Mouse (Mus musculus): ENCODE results near the gene Hipk1. TPM values are rescaled to one million over a fixed set of nuclear protein-coding genes. Genes with fewer than 3 reads are reported as not detected.
A peak's percentile ranks its signal among the peaks of the same experiment; 100 is the strongest.
"Not testable (repeated sequence)": the region's sequence is repeated elsewhere in the genome, so short reads cannot be mapped to it uniquely, and the experiment has no call there.

The Hipk1 gene
- polyA plus RNA-seq, 1 experiment from 2014 or later, result 14.0 TPM

- 87% methylated on average over 6 of the region's 6 CpGs for WGBS
- Histone ChIP-seq H3K36me3 (peaks cover 20% of the 10 kb centered on the region), H3K27me3 (replicated peaks) (no peaks in the 10 kb centered on the region), H3K27ac (no peak overlapping the region), H3K4me3 (no peak overlapping the region), H3K9ac (no peak overlapping the region), H3K9me3 (no peaks in the 10 kb centered on the region), H3K4me2 (replicated peaks) (no peak overlapping the region), H3K4me1 (peaks cover 13% of the 10 kb centered on the region)
- no peak for ATAC-seq (ENCODE audit: low FRiP score, low read depth)
Observed at GRCm38 (mm10) chr3:103810967-103811366, 19.6 kb upstream of the Hipk1 start.

DNA sequence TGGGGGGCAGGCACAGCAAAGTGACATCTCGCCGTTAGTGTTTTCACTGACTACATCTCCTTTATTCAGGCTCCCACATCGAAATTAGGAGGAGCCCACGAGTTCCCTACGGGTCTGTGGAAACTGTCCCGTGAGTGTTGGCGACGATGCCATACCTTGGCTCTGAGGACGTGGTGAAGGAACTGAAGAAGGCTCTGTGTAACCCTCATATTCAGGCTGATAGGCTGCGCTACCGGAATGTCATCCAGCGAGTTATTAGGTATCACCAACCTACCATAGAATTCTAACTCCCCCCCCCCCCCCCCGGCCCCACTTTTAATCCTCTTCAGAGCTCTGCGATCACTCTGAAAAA, 18.4 kb upstream of the Hipk1 start:
- Histone ChIP-seq H3K36me3 (peaks cover 16% of the 10 kb centered on the region; the same call in 1 of the 2 replicates), H3K4me1 (peaks cover 13% of the 10 kb centered on the region), H3K4me2 (replicated peaks) (peak overlapping the region; percentile 83), H3K4me3 (peak overlapping the region; percentile 75), H3K9me3 (no peaks in the 10 kb centered on the region), H3K9ac (peak overlapping the region; percentile 74), H3K27me3 (replicated peaks) (no peaks in the 10 kb centered on the region), H3K27ac (peak overlapping the region; percentile 82; the same call in 1 of the 2 replicates)
- ATAC-seq (ENCODE audit: low FRiP score, low read depth), result peak; percentile 74
- 5% methylated on average over 14 of the region's 14 CpGs for WGBS

- WGBS, result under 1% methylated on average over 64 of the region's 70 CpGs
- Histone ChIP-seq H3K27ac (peak within 1 kb of the TSS; percentile 82; the same call in 1 of the 2 replicates), H3K4me2 (replicated peaks) (peak within 1 kb of the TSS; percentile 83), H3K36me3 (peaks cover 18% of the 10 kb centered on the region; the same call in 1 of the 2 replicates), H3K9ac (peak within 1 kb of the TSS; percentile 76), H3K4me3 (peak within 1 kb of the TSS; percentile 75), H3K27me3 (replicated peaks) (no peaks in the 10 kb centered on the region), H3K4me1 (peaks cover 13% of the 10 kb centered on the region), H3K9me3 (no peaks in the 10 kb centered on the region)
- peak; percentile 98 for ATAC-seq (ENCODE audit: low FRiP score, low read depth)
Observed at GRCm38 (mm10) chr3:103808891-103809798, 17.8 kb upstream of the Hipk1 start, which contains the start of the genes Dclre1b, Ap4b1 and Gm43064. TSS of gene Dclre1b (minus strand) at chr3:103809444. TSS of gene Ap4b1 (plus strand) at chr3:103809520. TSS of gene Gm43064 (plus strand) at chr3:103809573.

GRCm38 (mm10) chr3:103805671-103806070, 14.3 kb upstream of the Hipk1 start:
- no peak overlapping the region for H3K4me3 ChIP-seq
- no peak overlapping the region for H3K27ac ChIP-seq
- H3K9me3 ChIP-seq, result no peaks in the 10 kb centered on the region
- peaks cover 37% of the 10 kb centered on the region for H3K36me3 ChIP-seq
- no peak overlapping the region for H3K4me2 ChIP-seq (replicated peaks)
- H3K9ac ChIP-seq, result no peak overlapping the region
- ATAC-seq (ENCODE audit: low FRiP score, low read depth), result no peak
- 95% methylated on average over 1 of the region's 1 CpGs for WGBS
- H3K27me3 ChIP-seq (replicated peaks), result no peaks in the 10 kb centered on the region
- peaks cover 13% of the 10 kb centered on the region for H3K4me1 ChIP-seq

GRCm38 (mm10) chr3:103802861-103803260, 11.5 kb upstream of the Hipk1 start:
- Histone ChIP-seq H3K36me3 (peaks cover 37% of the 10 kb centered on the region), H3K9ac (no peak overlapping the region), H3K9me3 (no peaks in the 10 kb centered on the region), H3K4me2 (replicated peaks) (no peak overlapping the region), H3K27ac (no peak overlapping the region), H3K4me1 (peaks cover under 1% of the 10 kb centered on the region; the same call in 1 of the 2 replicates), H3K27me3 (replicated peaks) (no peaks in the 10 kb centered on the region), H3K4me3 (no peak overlapping the region)
- ATAC-seq (ENCODE audit: low FRiP score, low read depth), result no peak
- WGBS, result 91% methylated on average over 8 of the region's 8 CpGs

DNA sequence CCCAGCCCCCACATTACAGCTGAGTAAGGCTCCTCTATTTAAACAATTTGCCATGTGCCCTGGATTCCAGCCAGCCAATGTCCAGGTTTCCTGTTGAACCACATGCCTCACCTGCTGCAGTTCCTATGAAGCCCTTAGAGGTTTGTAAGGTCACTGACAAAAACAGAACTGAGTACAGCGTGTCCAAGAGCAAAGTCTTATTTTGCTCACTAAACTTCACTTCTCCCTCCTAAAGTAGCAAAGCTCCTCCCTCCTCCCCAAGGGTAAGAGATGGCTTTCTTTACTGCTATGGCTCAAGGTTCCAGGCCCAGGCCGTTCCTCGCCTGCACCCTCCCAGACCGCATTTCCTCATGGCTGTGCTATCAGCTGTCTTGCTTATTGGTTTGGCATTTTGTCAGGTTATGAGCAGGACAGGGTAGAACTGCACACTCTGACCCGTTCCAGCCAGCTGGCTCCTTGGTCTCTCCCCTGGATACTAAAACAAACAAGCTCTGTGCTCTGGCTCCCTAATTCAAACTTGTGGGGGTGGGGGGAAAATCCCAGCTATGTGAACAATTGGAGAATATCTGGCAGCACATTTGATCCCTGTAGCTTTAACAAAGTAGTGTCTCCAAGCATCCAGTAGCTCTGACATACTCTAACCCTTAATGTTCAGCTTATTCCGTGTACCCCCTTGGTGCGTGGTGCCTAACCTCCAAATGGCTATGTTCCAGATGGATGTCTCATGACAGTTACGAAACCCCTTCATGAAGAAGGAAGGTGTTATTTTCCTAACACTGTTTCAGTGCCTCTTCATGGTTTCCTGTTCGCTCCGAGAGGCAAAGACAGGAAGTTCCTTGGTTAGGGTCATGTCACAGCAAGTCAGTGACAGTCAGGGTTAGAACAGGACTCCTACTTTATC, 10.5 kb upstream of the Hipk1 start:
- H3K27ac ChIP-seq, result no peak overlapping the region

GRCm38 (mm10) chr3:103799507-103799906, 8.1 kb upstream of the Hipk1 start:
- no peak for ATAC-seq (ENCODE audit: low FRiP score, low read depth)
- no peaks in the 10 kb centered on the region for H3K4me1 ChIP-seq
- H3K4me3 ChIP-seq, result no peak overlapping the region
- H3K27me3 ChIP-seq (replicated peaks), result no peaks in the 10 kb centered on the region
- no peak overlapping the region for H3K9ac ChIP-seq
- peaks cover 23% of the 10 kb centered on the region for H3K36me3 ChIP-seq
- no peak overlapping the region for H3K27ac ChIP-seq
- H3K9me3 ChIP-seq, result no peaks in the 10 kb centered on the region
- 80% methylated on average over 2 of the region's 2 CpGs for WGBS
- H3K4me2 ChIP-seq (replicated peaks), result no peak overlapping the region

More for the DNA sequence above, 10.5 kb upstream of the Hipk1 start:
- Histone ChIP-seq H3K4me3 (no peak overlapping the region), H3K27me3 (replicated peaks) (no peaks in the 10 kb centered on the region), H3K9me3 (no peaks in the 10 kb centered on the region), H3K9ac (no peak overlapping the region), H3K36me3 (peaks cover 36% of the 10 kb centered on the region), H3K4me1 (no peaks in the 10 kb centered on the region), H3K4me2 (replicated peaks) (no peak overlapping the region)
- 85% methylated on average over 10 of the region's 10 CpGs for WGBS
- ATAC-seq (ENCODE audit: low FRiP score, low read depth), result no peak

- Histone ChIP-seq H3K9ac (no peak overlapping the region), H3K9me3 (no peaks in the 10 kb centered on the region), H3K4me1 (no peaks in the 10 kb centered on the region), H3K27me3 (replicated peaks) (no peaks in the 10 kb centered on the region), H3K27ac (no peak overlapping the region), H3K4me2 (replicated peaks) (no peak overlapping the region), H3K36me3 (no peaks in the 10 kb centered on the region), H3K4me3 (no peak overlapping the region)
- no peak for ATAC-seq (ENCODE audit: low FRiP score, low read depth)
- 65% methylated on average over 2 of the region's 2 CpGs for WGBS
Observed at GRCm38 (mm10) chr3:103796389-103796788, 5.0 kb upstream of the Hipk1 start.

DNA sequence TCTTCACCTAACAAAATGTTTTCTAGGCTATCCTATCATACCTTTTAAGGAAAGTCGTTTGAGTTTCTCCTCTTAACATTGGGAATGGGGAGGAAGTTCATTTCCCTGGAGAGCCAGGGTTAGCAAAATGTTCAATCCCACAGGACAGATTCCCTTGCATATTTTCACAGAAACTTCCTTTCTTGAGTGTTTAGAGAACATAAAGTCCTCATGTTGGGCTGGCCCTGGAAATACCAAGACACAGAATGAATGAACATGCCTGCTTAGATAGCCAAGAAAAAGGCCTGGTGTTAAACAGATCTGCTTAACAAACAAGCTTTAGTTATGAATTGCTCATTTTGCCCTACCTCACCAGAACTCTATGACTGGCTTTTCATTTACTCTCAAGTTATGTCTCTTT, 1.2 kb upstream of the Hipk1 start:
- no peak overlapping the region for H3K4me2 ChIP-seq (replicated peaks)
- no peak overlapping the region for H3K4me3 ChIP-seq
- no peaks in the 10 kb centered on the region for H3K9me3 ChIP-seq
- no peak overlapping the region for H3K27ac ChIP-seq
- no peak overlapping the region for H3K9ac ChIP-seq
- no peaks in the 10 kb centered on the region for H3K27me3 ChIP-seq (replicated peaks)
- H3K36me3 ChIP-seq, result no peaks in the 10 kb centered on the region
- H3K4me1 ChIP-seq, result peaks cover 11% of the 10 kb centered on the region
- WGBS, result 86% methylated on average over 1 of the region's 1 CpGs
- ATAC-seq (ENCODE audit: low FRiP score, low read depth), result no peak

DNA sequence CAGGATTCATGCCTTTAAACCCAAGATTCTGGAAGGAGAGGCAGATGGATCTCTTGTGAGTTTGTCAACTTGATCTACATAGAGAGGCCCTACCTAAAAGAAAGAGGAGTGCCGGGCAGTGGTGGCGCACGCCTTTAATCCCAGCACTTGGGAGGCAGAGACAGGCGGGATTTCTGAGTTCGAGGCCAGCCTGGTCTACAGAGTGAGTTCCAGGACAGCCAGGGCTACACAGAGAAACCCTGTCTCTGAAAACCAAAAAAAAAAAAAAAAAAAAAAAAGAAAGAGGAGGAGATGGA, 696 bp upstream of the Hipk1 start:
- not testable (repeated sequence) for ATAC-seq (ENCODE audit: low FRiP score, low read depth); H3K27ac ChIP-seq; H3K27me3 ChIP-seq (replicated peaks); H3K9ac ChIP-seq; H3K36me3 ChIP-seq; H3K9me3 ChIP-seq
- 88% methylated on average over 5 of the region's 5 CpGs for WGBS
- Histone ChIP-seq H3K4me3 (0 out of 2 replicates have a peak overlapping the region, but pooled peaks have one; percentile 87), H3K4me2 (replicated peaks) (peak overlapping the region; percentile 81; the same call in 1 of the 2 replicates), H3K4me1 (peaks cover 11% of the 10 kb centered on the region)

- Histone ChIP-seq H3K4me2 (replicated peaks) (peak overlapping the region; percentile 81), H3K27ac (peak overlapping the region; percentile 75; the same call in 1 of the 2 replicates), H3K27me3 (replicated peaks) (no peaks in the 10 kb centered on the region), H3K4me1 (peaks cover 11% of the 10 kb centered on the region), H3K4me3 (peak overlapping the region; percentile 87), H3K9ac (peak overlapping the region; percentile 94), H3K36me3 (no peaks in the 10 kb centered on the region), H3K9me3 (no peaks in the 10 kb centered on the region)
- WGBS, result under 1% methylated on average over 56 of the region's 61 CpGs
- peak; percentile 85 for ATAC-seq (ENCODE audit: low FRiP score, low read depth)
Observed at GRCm38 (mm10) chr3:103790346-103791145, 817 bp downstream of the Hipk1 start.
